Mouse (Mus musculus): Measurements from ENCODE around the gene Rhot1.

GRCm38 (mm10) chr11:80193827-80194226 is 15.0 kb upstream of the Rhot1 start:
- TF ChIP-seq POLR2A (IDR thresholded peaks at IDR 0.05; ENCODE audit: insufficient read length, low read depth) (no peak), CEBPB (IDR thresholded peaks at IDR 0.05; ENCODE audit: insufficient read depth, poor library complexity, severe bottlenecking) (no peak), TCF12 (IDR thresholded peaks at IDR 0.05; ENCODE audit: insufficient read depth, poor library complexity, severe bottlenecking) (no peak)

Measured in myocyte (in vitro differentiated cells).